Mouse (Mus musculus): ENCODE results near the gene Tbc1d1. TPM values are rescaled to one million over a fixed set of nuclear protein-coding genes. Genes with fewer than 3 reads are reported as not detected.

The Tbc1d1 gene
- total RNA-seq, 2 experiments from 2014 or later, result 10.4 to 11.0 TPM

- no peak for ATAC-seq (replicated peaks; ENCODE audit: low FRiP score, poor library complexity, severe bottlenecking)
Measured at GRCm38 (mm10) chr5:64159781-64160704, 3.9 kb downstream of the Tbc1d1 start.

- no peak for ATAC-seq (replicated peaks; ENCODE audit: low FRiP score, poor library complexity, severe bottlenecking)
Measured at GRCm38 (mm10) chr5:64160705-64161391, 4.7 kb downstream of the Tbc1d1 start.

GRCm38 (mm10) chr5:64161917-64162316 is 5.8 kb downstream of the Tbc1d1 start:
- no peak for ATAC-seq (replicated peaks; ENCODE audit: low FRiP score, poor library complexity, severe bottlenecking)

GRCm38 (mm10) chr5:64162582-64162981 is 6.5 kb downstream of the Tbc1d1 start:
- ATAC-seq (replicated peaks; ENCODE audit: low FRiP score, poor library complexity, severe bottlenecking), result no peak

GRCm38 (mm10) chr5:64164414-64164813 is 8.3 kb downstream of the Tbc1d1 start:
- ATAC-seq (replicated peaks; ENCODE audit: low FRiP score, poor library complexity, severe bottlenecking), result no peak

GRCm38 (mm10) chr5:64165826-64166225 is 9.7 kb downstream of the Tbc1d1 start:
- no peak for ATAC-seq (replicated peaks; ENCODE audit: low FRiP score, poor library complexity, severe bottlenecking)

GRCm38 (mm10) chr5:64168990-64169540 is 13.0 kb downstream of the Tbc1d1 start:
- no peak for ATAC-seq (replicated peaks; ENCODE audit: low FRiP score, poor library complexity, severe bottlenecking)

- no peak for ATAC-seq (replicated peaks; ENCODE audit: low FRiP score, poor library complexity, severe bottlenecking)
Measured at GRCm38 (mm10) chr5:64172884-64173283, 16.8 kb downstream of the Tbc1d1 start.

GRCm38 (mm10) chr5:64173302-64173701 is 17.2 kb downstream of the Tbc1d1 start:
- no peak for ATAC-seq (replicated peaks; ENCODE audit: low FRiP score, poor library complexity, severe bottlenecking)

- ATAC-seq (replicated peaks; ENCODE audit: low FRiP score, poor library complexity, severe bottlenecking), result no peak
Measured at GRCm38 (mm10) chr5:64174429-64174935, 18.4 kb downstream of the Tbc1d1 start.

- ATAC-seq (replicated peaks; ENCODE audit: low FRiP score, poor library complexity, severe bottlenecking), result no peak
Measured at GRCm38 (mm10) chr5:64180548-64180947, 24.4 kb downstream of the Tbc1d1 start.

GRCm38 (mm10) chr5:64183712-64184111 is 27.6 kb downstream of the Tbc1d1 start:
- no peak for ATAC-seq (replicated peaks; ENCODE audit: low FRiP score, poor library complexity, severe bottlenecking)

GRCm38 (mm10) chr5:64185257-64185656 is 29.2 kb downstream of the Tbc1d1 start:
- no peak for ATAC-seq (replicated peaks; ENCODE audit: low FRiP score, poor library complexity, severe bottlenecking)

- ATAC-seq (replicated peaks; ENCODE audit: low FRiP score, poor library complexity, severe bottlenecking), result no peak
Measured at GRCm38 (mm10) chr5:64186566-64186965, 30.5 kb downstream of the Tbc1d1 start.

GRCm38 (mm10) chr5:64188083-64188648 is 32.1 kb downstream of the Tbc1d1 start:
- no peak for ATAC-seq (replicated peaks; ENCODE audit: low FRiP score, poor library complexity, severe bottlenecking)

GRCm38 (mm10) chr5:64190892-64191291 is 34.8 kb downstream of the Tbc1d1 start:
- ATAC-seq (replicated peaks; ENCODE audit: low FRiP score, poor library complexity, severe bottlenecking), result no peak

- ATAC-seq (replicated peaks; ENCODE audit: low FRiP score, poor library complexity, severe bottlenecking), result no peak
Measured at GRCm38 (mm10) chr5:64193353-64193752, 37.2 kb downstream of the Tbc1d1 start.

GRCm38 (mm10) chr5:64196250-64196865 is 40.3 kb downstream of the Tbc1d1 start:
- no peak for ATAC-seq (replicated peaks; ENCODE audit: low FRiP score, poor library complexity, severe bottlenecking)

GRCm38 (mm10) chr5:64196866-64197321 is 40.8 kb downstream of the Tbc1d1 start:
- no peak for ATAC-seq (replicated peaks; ENCODE audit: low FRiP score, poor library complexity, severe bottlenecking)

GRCm38 (mm10) chr5:64198624-64199023 is 42.5 kb downstream of the Tbc1d1 start:
- ATAC-seq (replicated peaks; ENCODE audit: low FRiP score, poor library complexity, severe bottlenecking), result no peak

Measured in erythroblast, adult 5-6 weeks (primary cell).